Comparison of ENCODE assay signal across 8 mouse cellular contexts in genomic region chr1:191153052-191153451, GRCm38 (mm10). TPM values are rescaled to one million over a fixed set of nuclear protein-coding genes. Genes with fewer than 3 reads are reported as not detected.
DNase-seq lines count a peak whose midpoint lies in the region; ATAC-seq and TF ChIP-seq lines count a peak whose summit lies in the region.

No protein-coding gene starts in this region.

- H3K27me3 ChIP-seq in forebrain, postnatal 0 days (ENCODE audit: insufficient read depth, low read length): no peaks in the 10 kb centered on the region
- no peaks in the 10 kb centered on the region for H3K27me3 ChIP-seq in forebrain, embryonic 15.5 days
- H3K27me3 ChIP-seq in C2C12 (ENCODE audit: control insufficient read depth, insufficient read depth, insufficient read length): peaks cover 16% of the 10 kb centered on the region
- H3K27me3 ChIP-seq in intestine, embryonic 16.5 days (replicated peaks; ENCODE audit: control insufficient read depth, insufficient read depth, low read length): no peaks in the 10 kb centered on the region
- no peaks in the 10 kb centered on the region; the same call in 1 of the 2 replicates for H3K27me3 ChIP-seq in liver, postnatal 0 days (ENCODE audit: insufficient read depth, low read length)

- H3K79me2 ChIP-seq in C2C12 (ENCODE audit: control insufficient read depth, insufficient read depth): no peaks in the 10 kb centered on the region

- no peak overlapping the region for H3K9ac ChIP-seq in forebrain, postnatal 0 days
- no peak overlapping the region for H3K9ac ChIP-seq in forebrain, embryonic 15.5 days (replicated peaks)
- no peak overlapping the region for H3K9ac ChIP-seq in intestine, embryonic 16.5 days (ENCODE audit: low read depth, low read length)
- no peak overlapping the region for H3K9ac ChIP-seq in liver, postnatal 0 days (replicated peaks)

- H3K79me3 ChIP-seq in C2C12 (ENCODE audit: low read depth): no peaks in the 10 kb centered on the region

- peak; percentile 72 for TF ChIP-seq CTCF in forebrain, postnatal 0 days (IDR thresholded peaks at IDR 0.05; ENCODE audit: low read depth)
- TF ChIP-seq CTCF in C2C12 (IDR thresholded peaks at IDR 0.05; ENCODE audit: control insufficient read depth, insufficient read depth, insufficient read length): peak; percentile 43
- peak; percentile 78; the same call in 1 of the 2 replicates for TF ChIP-seq CTCF in brain, embryonic 14.5 days (IDR thresholded peaks at IDR 0.05; ENCODE audit: borderline replicate concordance, extremely low read depth, insufficient read depth, insufficient read length)
- TF ChIP-seq CTCF in liver, postnatal 0 days (IDR thresholded peaks at IDR 0.05; ENCODE audit: low read depth): peak; percentile 90

- H3K27ac ChIP-seq in forebrain, postnatal 0 days (ENCODE audit: low read depth, low read length): no peak overlapping the region
- H3K27ac ChIP-seq in forebrain, embryonic 15.5 days (replicated peaks): no peak overlapping the region
- H3K27ac ChIP-seq in intestine, embryonic 16.5 days (ENCODE audit: low read length): no peak overlapping the region
- no peak overlapping the region for H3K27ac ChIP-seq in liver, postnatal 0 days (ENCODE audit: low read depth)

- H3K4me3 ChIP-seq in forebrain, postnatal 0 days (ENCODE audit: low read depth, low read length): no peak overlapping the region
- no peak overlapping the region for H3K4me3 ChIP-seq in forebrain, embryonic 15.5 days
- no peak overlapping the region for H3K4me3 ChIP-seq in C2C12 (ENCODE audit: insufficient read depth, poor library complexity, severe bottlenecking)
- H3K4me3 ChIP-seq in intestine, embryonic 16.5 days (ENCODE audit: low read length): no peak overlapping the region
- H3K4me3 ChIP-seq in liver, postnatal 0 days (ENCODE audit: low read depth, low read length): no peak overlapping the region

- H3K4me2 ChIP-seq in forebrain, postnatal 0 days (ENCODE audit: low read depth): no peak overlapping the region
- H3K4me2 ChIP-seq in forebrain, embryonic 15.5 days (replicated peaks): no peak overlapping the region
- no peak overlapping the region for H3K4me2 ChIP-seq in intestine, embryonic 16.5 days (ENCODE audit: low read depth, low read length)
- no peak overlapping the region for H3K4me2 ChIP-seq in liver, postnatal 0 days (ENCODE audit: low read depth, low read length)

- H3K4me1 ChIP-seq in forebrain, postnatal 0 days (ENCODE audit: insufficient read depth): no peaks in the 10 kb centered on the region
- H3K4me1 ChIP-seq in forebrain, embryonic 15.5 days: no peaks in the 10 kb centered on the region
- H3K4me1 ChIP-seq in intestine, embryonic 16.5 days (ENCODE audit: control insufficient read depth, insufficient read depth, low read length): 0 out of 2 replicates have a peak, but pooled peaks cover 6% of the 10 kb centered on the region
- peaks cover 9% of the 10 kb centered on the region for H3K4me1 ChIP-seq in liver, postnatal 0 days (ENCODE audit: insufficient read depth)

- H3ac ChIP-seq in C2C12 (ENCODE audit: control insufficient read depth, insufficient read length, low read depth): no peak overlapping the region

- no peaks in the 10 kb centered on the region for H3K36me3 ChIP-seq in forebrain, postnatal 0 days (ENCODE audit: insufficient read depth)
- no peaks in the 10 kb centered on the region for H3K36me3 ChIP-seq in forebrain, embryonic 15.5 days
- no peaks in the 10 kb centered on the region for H3K36me3 ChIP-seq in C2C12 (ENCODE audit: control insufficient read depth, insufficient read depth)
- no peaks in the 10 kb centered on the region for H3K36me3 ChIP-seq in intestine, embryonic 16.5 days (ENCODE audit: control insufficient read depth, insufficient read depth, low read length)
- H3K36me3 ChIP-seq in liver, postnatal 0 days (replicated peaks; ENCODE audit: insufficient read depth, low read length): no peaks in the 10 kb centered on the region

- no peak for TF ChIP-seq POLR2A in brain, embryonic 14.5 days (IDR thresholded peaks at IDR 0.05; ENCODE audit: borderline replicate concordance, extremely low read depth, insufficient read depth, insufficient read length, poor library complexity, severe bottlenecking)

- H3K9me3 ChIP-seq in forebrain, postnatal 0 days (ENCODE audit: low read length): no peaks in the 10 kb centered on the region
- no peaks in the 10 kb centered on the region; the same call in 1 of the 2 replicates for H3K9me3 ChIP-seq in forebrain, embryonic 15.5 days
- H3K9me3 ChIP-seq in intestine, embryonic 16.5 days (ENCODE audit: control insufficient read depth, low read length): peaks cover 9% of the 10 kb centered on the region
- peaks cover 6% of the 10 kb centered on the region; the same call in 1 of the 2 replicates for H3K9me3 ChIP-seq in liver, postnatal 0 days (ENCODE audit: low read length)

- 14% methylated on average over 4 of the region's 4 CpGs for WGBS in forebrain, postnatal 0 days
- WGBS in forebrain, embryonic 15.5 days: 17% methylated on average over 4 of the region's 4 CpGs
- 22% methylated on average over 4 of the region's 4 CpGs for WGBS in intestine, embryonic 16.5 days
- 7% methylated on average over 4 of the region's 4 CpGs for WGBS in liver, postnatal 0 days (ENCODE audit: insufficient replicate concordance)

- ATAC-seq in forebrain, postnatal 0 days: no peak
- ATAC-seq in forebrain, embryonic 15.5 days (replicated peaks): no peak
- peak; percentile 44; the same call in 1 of the 2 replicates for ATAC-seq in intestine, embryonic 16.5 days
- ATAC-seq in liver, postnatal 0 days: peak; percentile 40

- peak; percentile 29 for DNase-seq in forebrain, postnatal 0 days
- DNase-seq in brain, embryonic 14.5 days (ENCODE audit: low read depth): peak; percentile 33
- peak; percentile 37 for DNase-seq in forelimb bud, embryonic 11.5 days (ENCODE audit: low read depth, low spot score)
- peak; percentile 58 for DNase-seq in liver, postnatal 0 days
- DNase-seq in right cerebral cortex, postnatal 25 days: peak; percentile 25

- no peak for TF ChIP-seq EP300 in liver, postnatal 0 days (IDR thresholded peaks at IDR 0.05; ENCODE audit: low read depth)

TF ChIP-seq in C2C12, 6 proteins besides CTCF, POLR2A, EP300 and RAD21:
- TF ChIP-seq MYOD1 (IDR thresholded peaks at IDR 0.05; ENCODE audit: control insufficient read depth, insufficient read length, low read depth) (no peak), MYOG (IDR thresholded peaks at IDR 0.05; ENCODE audit: control insufficient read depth, extremely low read depth, insufficient read length) (no peak), CEBPB (IDR thresholded peaks at IDR 0.05; ENCODE audit: low read depth) (peak; percentile 37)
TF ChIP-seq in C2C12: peak in this region for 1.

RNA-seq across cellular contexts. Expression of gene Fam71a, which starts 11.6 kb away (rescaled TPM):
- not detected in 2 replicates for total RNA-seq in forebrain, postnatal 0 days (2014; rRNA removed)
- not detected in 2 replicates for polyA plus RNA-seq in forebrain, postnatal 0 days (2015; fragmentation: Nextera tagmentation; extraction: Ambion mirVana)
- polyA plus RNA-seq in forebrain, embryonic 15.5 days (2015; fragmentation: Nextera tagmentation; extraction: Ambion mirVana): not detected in 2 replicates
- polyA plus RNA-seq in C2C12 (2012; fragmentation: generic; extraction: Trizol): not detected
- not detected in 2 replicates for polyA plus RNA-seq in brain, embryonic 14.5 days (2012; rRNA removed)
- not detected in 2 replicates for polyA plus RNA-seq in intestine, embryonic 16.5 days (2015; fragmentation: Nextera tagmentation; extraction: Ambion mirVana)
- polyA plus RNA-seq in liver, postnatal 0 days (2015; fragmentation: Nextera tagmentation; extraction: Ambion mirVana): not detected in 2 replicates

RNA-seq across cellular contexts. Expression of gene Batf3, which starts 55.4 kb away (rescaled TPM):
- 1.4 and 1.8 TPM in 2 replicates for total RNA-seq in forebrain, postnatal 0 days (2014; rRNA removed)
- 1.2 and 1.3 TPM in 2 replicates for polyA plus RNA-seq in forebrain, postnatal 0 days (2015; fragmentation: Nextera tagmentation; extraction: Ambion mirVana)
- polyA plus RNA-seq in forebrain, embryonic 15.5 days (2015; fragmentation: Nextera tagmentation; extraction: Ambion mirVana): 1.6 and 1.9 TPM in 2 replicates
- 0.78 TPM for polyA plus RNA-seq in C2C12 (2012; fragmentation: generic; extraction: Trizol)
- 1.6 and 2.2 TPM in 2 replicates for polyA plus RNA-seq in brain, embryonic 14.5 days (2012; rRNA removed)
- polyA plus RNA-seq in intestine, embryonic 16.5 days (2015; fragmentation: Nextera tagmentation; extraction: Ambion mirVana): 8.4 and 9.0 TPM in 2 replicates
- polyA plus RNA-seq in liver, postnatal 0 days (2015; fragmentation: Nextera tagmentation; extraction: Ambion mirVana): 1.6 and 2.2 TPM in 2 replicates

Comparison
In these comparisons a context has a peak if more than half of its experiments do, and no peak if none do; other contexts are left out.
1. ATAC-seq: peak in intestine, embryonic 16.5 days (single experiment) and liver, postnatal 0 days (single experiment); none in forebrain, postnatal 0 days (single experiment) and forebrain, embryonic 15.5 days (single experiment).
2. Peak in every context shown above with its lines, with median percentiles within 50 percentile points of each other: DNase-seq and CTCF ChIP-seq.